13 mouse cellular contexts compared by ENCODE assay signal in genomic region chr12:104771941-104772340, GRCm38 (mm10). TPM values are rescaled to one million over a fixed set of nuclear protein-coding genes. Genes with fewer than 3 reads are reported as not detected.
DNase-seq lines count a peak whose midpoint lies in the region; ATAC-seq and TF ChIP-seq lines count a peak whose summit lies in the region.
"Had no signal": no experiment of that assay in that cellular context is flagged by ENCODE, and none has a peak within 500 bp of the region (broad histone marks: within the 10 kb centered on the region; RNA-seq: fewer than 3 reads in every experiment).

No protein-coding gene starts in this region.

- H3K4me1 ChIP-seq in intestine, postnatal 0 days (replicated peaks; ENCODE audit: control insufficient read depth, insufficient read depth, low read length) = no peaks in the 10 kb centered on the region
- 0 out of 2 replicates have a peak, but pooled peaks cover 3% of the 10 kb centered on the region for H3K4me1 ChIP-seq in intestine, embryonic 16.5 days (ENCODE audit: control insufficient read depth, insufficient read depth, low read length)
- no peaks in the 10 kb centered on the region for H3K4me1 ChIP-seq in lung, adult 2 months (ENCODE audit: control insufficient read depth, insufficient read depth, low read length)
- no peaks in the 10 kb centered on the region for H3K4me1 ChIP-seq in stomach, postnatal 0 days (replicated peaks; ENCODE audit: control insufficient read depth, insufficient read depth)

- no peaks in the 10 kb centered on the region for H3K27me3 ChIP-seq in intestine, postnatal 0 days (replicated peaks; ENCODE audit: control insufficient read depth, insufficient read depth, low read length)
- H3K27me3 ChIP-seq in intestine, embryonic 16.5 days (replicated peaks; ENCODE audit: control insufficient read depth, insufficient read depth, low read length) = no peaks in the 10 kb centered on the region
- no peaks in the 10 kb centered on the region for H3K27me3 ChIP-seq in stomach, postnatal 0 days (ENCODE audit: control insufficient read depth, insufficient read depth, low read length)
- H3K27me3 ChIP-seq: embryonic facial prominence, embryonic 13.5 days; forebrain, embryonic 12.5 days had no signal

- no peak for ATAC-seq in intestine, postnatal 0 days
- no peak for ATAC-seq in intestine, embryonic 16.5 days
- no peak for ATAC-seq in stomach, postnatal 0 days (ENCODE audit: low FRiP score, low TSS enrichment)

- peak; percentile 64 for TF ChIP-seq CTCF in intestine, postnatal 0 days (IDR thresholded peaks at IDR 0.05; ENCODE audit: low read depth)
- no peak for TF ChIP-seq CTCF in lung, adult 2 months (IDR thresholded peaks at IDR 0.05; ENCODE audit: insufficient read depth, low read length)
- TF ChIP-seq CTCF in stomach, postnatal 0 days (IDR thresholded peaks at IDR 0.05; ENCODE audit: low read depth) = peak; percentile 63

- no peak for TF ChIP-seq EP300 in stomach, postnatal 0 days (optimal IDR thresholded peaks at IDR 0.05)

- H3K27ac ChIP-seq in intestine, postnatal 0 days (ENCODE audit: low read depth, low read length) = no peak overlapping the region
- H3K27ac ChIP-seq in intestine, embryonic 16.5 days (ENCODE audit: low read length) = no peak overlapping the region
- H3K27ac ChIP-seq in stomach, postnatal 0 days (replicated peaks) = no peak overlapping the region
- H3K27ac ChIP-seq: embryonic facial prominence, embryonic 13.5 days; forebrain, embryonic 12.5 days; limb, embryonic 12.5 days had no signal

- peaks cover 24% of the 10 kb centered on the region; the same call in 1 of the 2 replicates for H3K36me3 ChIP-seq in intestine, postnatal 0 days (ENCODE audit: control insufficient read depth, insufficient read depth)
- H3K36me3 ChIP-seq in intestine, embryonic 16.5 days (ENCODE audit: control insufficient read depth, insufficient read depth, low read length) = no peaks in the 10 kb centered on the region
- no peaks in the 10 kb centered on the region for H3K36me3 ChIP-seq in stomach, postnatal 0 days (ENCODE audit: control insufficient read depth, insufficient read depth, low read length)
- H3K36me3 ChIP-seq: forebrain, embryonic 12.5 days had no signal

- H3K9me3 ChIP-seq in intestine, postnatal 0 days (ENCODE audit: control insufficient read depth) = no peaks in the 10 kb centered on the region
- no peaks in the 10 kb centered on the region for H3K9me3 ChIP-seq in intestine, embryonic 16.5 days (ENCODE audit: control insufficient read depth, low read length)
- H3K9me3 ChIP-seq in stomach, postnatal 0 days (ENCODE audit: control insufficient read depth, low read length) = no peaks in the 10 kb centered on the region
- H3K9me3 ChIP-seq: embryonic facial prominence, embryonic 13.5 days; forebrain, embryonic 12.5 days; limb, embryonic 12.5 days had no signal

- no peak for TF ChIP-seq POLR2A in lung, adult 2 months (IDR thresholded peaks at IDR 0.05; ENCODE audit: borderline replicate concordance, extremely low read depth, low read depth, low read length)

- 94% methylated on average over 2 of the region's 2 CpGs for WGBS in intestine, postnatal 0 days
- WGBS in intestine, embryonic 16.5 days = 85% methylated on average over 2 of the region's 2 CpGs
- WGBS in lung, adult 2 months = 72% methylated on average over 2 of the region's 2 CpGs
- 85% methylated on average over 2 of the region's 2 CpGs for WGBS in stomach, postnatal 0 days

- peak; percentile 36 to 42 for DNase-seq in adrenal gland, postnatal 36 days
- no peak for DNase-seq in adrenal gland, postnatal 25 days
- DNase-seq in lung, postnatal 10 days = peak; percentile 27
- no peak for DNase-seq in lung, adult 2 months
- no peak for DNase-seq in stomach, postnatal 0 days (ENCODE audit: low spot score)
- no peak for DNase-seq in ovary, postnatal 14 days (ENCODE audit: low spot score)
- DNase-seq: cerebellum, adult 8-10 months; kidney, adult 18-20 months had no signal

- H3K9ac ChIP-seq in intestine, postnatal 0 days (ENCODE audit: low read depth, low read length) = no peak overlapping the region
- H3K9ac ChIP-seq in intestine, embryonic 16.5 days (ENCODE audit: low read depth, low read length) = no peak overlapping the region
- no peak overlapping the region for H3K9ac ChIP-seq in stomach, postnatal 0 days (ENCODE audit: low read length)
- H3K9ac ChIP-seq: embryonic facial prominence, embryonic 13.5 days; forebrain, embryonic 12.5 days; limb, embryonic 12.5 days had no signal

- H3K4me2 ChIP-seq in intestine, postnatal 0 days (replicated peaks; ENCODE audit: low read depth) = no peak overlapping the region
- H3K4me2 ChIP-seq in intestine, embryonic 16.5 days (ENCODE audit: low read depth, low read length) = no peak overlapping the region
- no peak overlapping the region for H3K4me2 ChIP-seq in stomach, postnatal 0 days (replicated peaks; ENCODE audit: low read depth)
- H3K4me2 ChIP-seq: embryonic facial prominence, embryonic 13.5 days; forebrain, embryonic 12.5 days; limb, embryonic 12.5 days had no signal

- no peak overlapping the region for H3K4me3 ChIP-seq in intestine, postnatal 0 days (ENCODE audit: low read depth, low read length)
- no peak overlapping the region for H3K4me3 ChIP-seq in intestine, embryonic 16.5 days (ENCODE audit: low read length)
- H3K4me3 ChIP-seq in lung, adult 2 months (replicated peaks; ENCODE audit: extremely low read depth, low read depth, low read length) = no peak overlapping the region
- no peak overlapping the region for H3K4me3 ChIP-seq in stomach, postnatal 0 days (ENCODE audit: low read depth, low read length)
- H3K4me3 ChIP-seq: embryonic facial prominence, embryonic 13.5 days; forebrain, embryonic 12.5 days; limb, embryonic 12.5 days had no signal

RNA-seq across cellular contexts. Expression of gene Dicer1, which starts 20.2 kb away (rescaled TPM):
- 10 to 100 TPM; 45.5 to 52.2 TPM for total RNA-seq in adrenal gland, postnatal 36 days (2021)
- total RNA-seq in adrenal gland, postnatal 25 days (2021) = 54.9 and 59.4 TPM in 2 replicates
- polyA plus RNA-seq in intestine, postnatal 0 days (2015; fragmentation: Nextera tagmentation; extraction: Ambion mirVana) = 16.0 and 17.6 TPM in 2 replicates
- polyA plus RNA-seq in intestine, embryonic 16.5 days (2015; fragmentation: Nextera tagmentation; extraction: Ambion mirVana) = 10.4 and 11.2 TPM in 2 replicates
- 7.3 and 11.2 TPM in 2 replicates for polyA plus RNA-seq in lung, adult 2 months (2012; rRNA removed)
- polyA plus RNA-seq in stomach, postnatal 0 days (2015; fragmentation: Nextera tagmentation; extraction: Ambion mirVana) = 12.6 and 13.7 TPM in 2 replicates

Comparison
In these comparisons a context has a peak if more than half of its experiments do, and no peak if none do; other contexts are left out.
1. DNase-seq: peak in adrenal gland, postnatal 36 days (2 of 2) and lung, postnatal 10 days (single experiment); none in adrenal gland, postnatal 25 days (single experiment), lung, adult 2 months (single experiment), stomach, postnatal 0 days (single experiment) and ovary, postnatal 14 days (single experiment).